Mouse (Mus musculus) liver, adult 2 months (tissue): ENCODE measurements around the gene Pheta1. TPM values are rescaled to one million over a fixed set of nuclear protein-coding genes. Genes with fewer than 3 reads are reported as not detected.
"Not testable (repeated sequence)": the region's sequence is repeated elsewhere in the genome, so short reads cannot be mapped to it uniquely, and the experiment has no call there.

Experiments
- DNase-seq: peaks from one replicate; pipeline ENCODE4 v3.0.0-alpha.2; 2011; ENCODE audit warnings: low read depth, low spot score; ENCODE audit errors: extremely low read depth
- H3K27ac ChIP-seq: fragments of 200-500 bp; replicated peaks from 2 replicates; pipeline ENCODE4 v1.5.1; 2012; ENCODE audit warnings: low read depth, mild to moderate bottlenecking, control low read depth, inconsistent platforms, low read length; ENCODE audit not compliant: insufficient read depth
- H3K27me3 ChIP-seq: fragments of 200-500 bp; 2 replicates; pipeline ENCODE4 v1.6.1; 2012; ENCODE audit warnings: mild to moderate bottlenecking, moderate library complexity, low read length, inconsistent platforms; ENCODE audit not compliant: control insufficient read depth, insufficient read depth
- H3K36me3 ChIP-seq: fragments of 200-500 bp; 2 replicates; pipeline ENCODE4 v1.6.1; 2012; ENCODE audit warnings: low read length, inconsistent platforms; ENCODE audit not compliant: control insufficient read depth, insufficient read depth
- H3K4me1 ChIP-seq: fragments of 200-500 bp; 2 replicates; pipeline ENCODE4 v1.6.1; 2011; ENCODE audit warnings: low read length; ENCODE audit not compliant: control insufficient read depth, insufficient read depth
- H3K4me3 ChIP-seq: fragments of 200-500 bp; 2 replicates; pipeline ENCODE4 v1.5.1; 2011; ENCODE audit warnings: low read depth, mild to moderate bottlenecking, control low read depth, low read length, moderate library complexity; ENCODE audit not compliant: insufficient read depth
- H3K79me2 ChIP-seq: fragments of 200-500 bp; 2 replicates; pipeline ENCODE4 v1.6.1; 2012; ENCODE audit warnings: inconsistent platforms, mild to moderate bottlenecking, low read length, moderate library complexity; ENCODE audit not compliant: control insufficient read depth, insufficient read depth
- H3K9ac ChIP-seq: fragments of 200-500 bp; 2 replicates; pipeline ENCODE4 v1.6.1; 2012; ENCODE audit warnings: low read depth, mild to moderate bottlenecking, control low read depth, inconsistent platforms, low read length
- CTCF ChIP-seq: fragments of 200-500 bp; IDR thresholded peaks from 2 replicates; pipeline ENCODE4 v1.5.1; 2011; ENCODE audit warnings: low read depth, low read length, control low read depth
- POLR2A ChIP-seq: fragments of 200-500 bp; IDR thresholded peaks from 2 replicates; pipeline ENCODE4 v1.6.1; 2011; ENCODE audit warnings: low read length, control low read depth; ENCODE audit not compliant: insufficient read depth; ENCODE audit errors: extremely low read depth
- WGBS: fragments of 180-500 bp; shearing (Covaris S2); methylation state at CpG from one replicate; pipeline ENCODE4 v1.1.7; 2018; 5-methylcytosine and 5-hydroxymethylcytosine counted together
- polyA plus RNA-seq: library from polyadenylated mRNA; depleted of rRNA; stranded (reverse); fragments of >200 nt; gene quantifications from 2 replicates; pipeline ENCODE4 v1.2.3, GENCODE M21; 2012
- total RNA-seq: library from RNA; depleted of rRNA; stranded (reverse); fragments of >200 nt; gene quantifications from 2 replicates; pipeline ENCODE4 v1.2.3, GENCODE M21; 2014

Gene Pheta1
- total and polyA plus RNA-seq, 2 experiments = 7.4 to 12.0 TPM

DNA sequence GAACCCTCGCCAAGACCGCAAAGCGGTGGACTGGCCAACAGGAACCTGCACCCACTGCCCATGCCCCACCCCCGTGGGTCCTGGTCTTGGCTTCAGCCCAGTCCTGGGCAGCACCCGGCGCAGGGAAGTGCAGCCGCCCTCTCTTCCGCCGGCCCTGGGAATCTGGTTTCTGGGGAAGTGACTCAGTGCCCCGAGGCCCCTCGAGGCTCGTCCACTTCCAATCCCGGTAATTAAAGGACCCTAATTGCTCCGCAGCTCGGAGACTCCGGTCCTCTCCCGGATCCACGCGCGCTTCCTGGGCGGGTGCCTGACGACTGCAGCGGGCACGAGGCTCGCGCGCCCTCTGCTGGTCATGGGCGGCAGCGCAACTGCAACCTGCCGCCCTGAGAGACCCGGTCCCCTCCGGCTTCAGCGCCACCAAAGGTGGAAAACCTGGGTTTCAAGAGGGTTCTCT lies 6.1 kb upstream of the Pheta1 start:
- peak overlapping the region; percentile 72 for H3K9ac ChIP-seq
- no peaks in the 10 kb centered on the region for H3K36me3 ChIP-seq
- H3K79me2 ChIP-seq = no peaks in the 10 kb centered on the region
- no peak for DNase-seq
- no peak for TF ChIP-seq POLR2A
- TF ChIP-seq CTCF = peak; percentile 94
- no peaks in the 10 kb centered on the region for H3K27me3 ChIP-seq
- H3K27ac ChIP-seq = peak overlapping the region; percentile 39; the same call in 1 of the 2 replicates
- H3K4me3 ChIP-seq = peak overlapping the region; percentile 60; the same call in 1 of the 2 replicates
- WGBS = under 1% methylated on average over 33 of the region's 33 CpGs
- peaks cover 12% of the 10 kb centered on the region for H3K4me1 ChIP-seq

DNA sequence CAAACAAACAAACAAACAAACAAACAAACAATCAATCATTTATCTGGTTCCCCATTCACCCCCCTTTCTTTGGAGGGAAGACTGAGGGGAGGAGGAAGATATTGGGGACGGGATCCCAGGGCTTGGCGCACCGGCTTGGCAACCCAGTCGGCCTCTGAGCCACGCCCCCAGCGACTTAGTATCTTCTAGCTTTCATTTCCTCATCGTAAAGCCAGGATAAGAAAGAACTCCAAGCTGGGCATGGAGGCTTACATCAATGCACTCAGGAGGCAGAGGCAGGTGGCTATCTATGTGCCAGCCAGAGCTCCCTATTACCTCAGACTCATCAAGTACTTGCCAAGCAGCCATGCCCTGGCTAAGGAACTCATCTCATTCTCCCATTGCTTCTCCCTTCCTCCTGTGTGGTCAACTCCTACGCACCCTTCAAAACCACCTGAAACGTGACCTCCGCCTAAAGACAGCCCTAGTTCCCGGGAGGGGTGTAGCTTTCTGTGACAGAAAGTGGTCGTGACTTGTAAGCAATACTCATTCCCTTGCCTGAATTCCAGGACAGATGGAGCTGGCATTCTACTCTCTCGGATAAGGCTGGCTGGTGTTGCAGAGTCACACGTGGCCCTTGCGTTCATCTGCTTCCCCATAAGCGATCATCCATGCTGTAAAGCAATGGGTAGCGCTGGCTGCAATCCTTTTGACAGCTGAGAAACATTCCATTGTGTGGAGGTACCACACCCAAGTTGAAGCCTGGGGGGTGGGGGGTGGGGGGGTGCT lies 5.5 kb upstream of the Pheta1 start:
- H3K27ac ChIP-seq = no peak overlapping the region
- peaks cover 13% of the 10 kb centered on the region for H3K4me1 ChIP-seq
- 30% methylated on average over 17 of the region's 17 CpGs for WGBS
- H3K9ac ChIP-seq = no peak overlapping the region
- H3K4me3 ChIP-seq = no peak overlapping the region
- no peaks in the 10 kb centered on the region for H3K27me3 ChIP-seq
- no peaks in the 10 kb centered on the region for H3K79me2 ChIP-seq
- no peaks in the 10 kb centered on the region for H3K36me3 ChIP-seq
- DNase-seq = no peak
- no peak for TF ChIP-seq CTCF
- TF ChIP-seq POLR2A = no peak

DNA sequence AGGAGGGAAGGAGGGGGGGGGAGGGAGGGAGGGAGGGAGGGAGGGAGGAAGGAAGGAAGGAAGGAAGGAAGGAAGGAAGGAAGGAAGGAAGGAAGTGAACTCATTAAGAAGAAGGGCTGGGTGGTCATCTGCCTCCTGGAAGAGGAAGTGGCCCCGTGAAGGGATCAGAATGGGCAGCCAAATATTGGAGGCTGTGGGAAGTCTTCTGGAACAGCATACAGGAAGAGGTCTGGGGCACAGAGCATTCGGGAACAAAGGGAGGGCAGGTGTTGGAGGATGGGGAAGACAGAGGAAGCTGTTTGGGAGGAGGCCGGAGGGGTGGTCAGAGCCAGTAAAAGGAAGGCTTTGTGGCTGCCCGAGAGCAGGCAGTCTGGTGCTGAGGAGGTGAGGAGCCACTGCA lies 3.4 kb upstream of the Pheta1 start:
- no peak for DNase-seq
- WGBS = 57% methylated on average over 4 of the region's 4 CpGs
- Histone ChIP-seq H3K36me3 (no peaks in the 10 kb centered on the region), H3K4me3 (no peak overlapping the region), H3K4me1 (peaks cover 15% of the 10 kb centered on the region), H3K27ac (no peak overlapping the region), H3K27me3 (no peaks in the 10 kb centered on the region), H3K9ac (no peak overlapping the region), H3K79me2 (peaks cover 4% of the 10 kb centered on the region; the same call in 1 of the 2 replicates)
- TF ChIP-seq CTCF (no peak), POLR2A (no peak)

DNA sequence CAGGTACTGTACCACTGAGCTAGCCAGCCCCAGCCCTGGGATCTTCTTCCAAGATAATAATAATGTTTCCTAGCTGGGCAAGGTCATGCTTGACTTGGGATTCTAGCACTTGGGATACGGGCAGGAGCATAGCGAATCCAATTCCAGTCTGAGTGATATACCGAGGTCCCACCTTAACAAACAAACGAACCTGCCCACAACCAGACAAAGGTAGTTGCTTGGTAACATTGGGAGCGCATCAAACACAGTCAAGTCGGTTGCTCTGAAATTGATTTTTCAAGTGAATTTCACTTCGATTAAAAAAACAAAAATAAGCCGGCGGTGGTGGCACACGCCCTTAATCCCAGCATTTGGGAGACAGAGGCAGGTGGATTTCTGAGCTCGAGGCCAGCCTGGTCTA lies 2.5 kb upstream of the Pheta1 start:
- TF ChIP-seq CTCF = no peak
- TF ChIP-seq POLR2A = no peak
- DNase-seq = peak; percentile 71
- Histone ChIP-seq H3K4me1 (peaks cover 15% of the 10 kb centered on the region), H3K27me3 (no peaks in the 10 kb centered on the region), H3K79me2 (peaks cover 4% of the 10 kb centered on the region; the same call in 1 of the 2 replicates), H3K4me3 (no peak overlapping the region), H3K27ac (no peak overlapping the region), H3K9ac (no peak overlapping the region), H3K36me3 (no peaks in the 10 kb centered on the region)
- WGBS = 55% methylated on average over 11 of the region's 11 CpGs

DNA sequence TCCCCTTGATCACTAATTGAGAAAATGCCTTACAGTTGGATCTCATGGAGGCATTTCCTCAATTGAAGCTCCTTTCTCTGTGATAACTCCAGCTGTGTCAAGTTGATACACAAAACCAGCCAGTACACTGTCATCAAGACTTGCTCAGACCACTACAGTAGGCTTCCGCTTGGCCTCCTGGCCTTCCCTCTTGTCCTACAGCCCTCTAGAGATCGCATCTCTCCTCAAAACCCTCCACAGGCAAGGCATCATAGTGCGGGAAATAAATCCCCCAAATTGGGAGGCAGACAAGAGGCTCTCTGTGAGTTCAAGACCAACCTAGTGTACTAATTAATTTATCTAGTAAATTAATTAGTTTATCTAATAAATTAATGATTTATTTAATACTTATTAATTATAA lies 1.5 kb upstream of the Pheta1 start:
- DNase-seq, H3K27me3 ChIP-seq, H3K9ac ChIP-seq, H3K79me2 ChIP-seq, H3K4me3 ChIP-seq, H3K27ac ChIP-seq, H3K36me3 ChIP-seq: not testable (repeated sequence)
- peaks cover 11% of the 10 kb centered on the region for H3K4me1 ChIP-seq
- 91% methylated on average over 3 of the region's 3 CpGs for WGBS

DNA sequence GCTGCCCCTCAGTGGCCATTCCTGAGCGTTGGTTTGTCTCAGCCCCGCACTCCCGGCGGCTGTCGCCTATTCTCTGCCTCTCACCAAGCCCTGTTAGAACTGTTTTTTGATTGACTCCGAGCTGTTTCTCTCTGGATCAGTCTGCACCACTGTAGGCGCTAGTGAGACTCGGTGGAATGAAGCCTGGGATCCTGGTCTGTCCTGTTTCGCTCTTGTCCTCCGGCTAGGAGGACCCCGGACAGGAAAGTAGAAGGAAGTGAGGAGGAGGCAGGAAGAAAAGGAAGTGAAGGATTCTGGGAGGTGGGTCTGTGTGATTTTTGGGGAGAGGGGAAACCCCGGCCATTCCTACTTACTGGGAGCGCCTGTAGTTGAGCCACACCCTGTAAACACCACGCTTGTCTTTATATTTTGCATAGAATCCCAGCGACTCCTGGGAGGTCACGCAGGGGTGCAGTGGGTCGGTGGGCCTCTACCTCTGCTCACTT lies 707 bp upstream of the Pheta1 start:
- Histone ChIP-seq H3K27ac (peak overlapping the region; percentile 61), H3K4me1 (peaks cover 9% of the 10 kb centered on the region), H3K79me2 (peaks cover 4% of the 10 kb centered on the region; the same call in 1 of the 2 replicates), H3K9ac (peak overlapping the region; percentile 51), H3K4me3 (peak overlapping the region; percentile 40), H3K27me3 (no peaks in the 10 kb centered on the region), H3K36me3 (no peaks in the 10 kb centered on the region)
- TF ChIP-seq CTCF (peak; percentile 22; the same call in 1 of the 2 replicates), POLR2A (no peak)
- peak; percentile 72 for DNase-seq
- WGBS = under 1% methylated on average over 17 of the region's 17 CpGs
